Comparison of ENCODE assay signal across 15 mouse cellular contexts in genomic region chr3:79448421-79448820, GRCm38 (mm10).
"Had no signal": no experiment of that assay in that cellular context is flagged by ENCODE, and none has a peak within 500 bp of the region (broad histone marks: within the 10 kb centered on the region; RNA-seq: fewer than 3 reads in every experiment).

No protein-coding gene starts in this region.

- H3K9ac ChIP-seq: kidney, embryonic 15.5 days; limb, embryonic 12.5 days; liver, embryonic 12.5 days; neural tube, embryonic 15.5 days had no signal

- H3K4me3 ChIP-seq: kidney, embryonic 15.5 days; limb, embryonic 12.5 days; liver, embryonic 12.5 days; myocyte; neural tube, embryonic 15.5 days had no signal

- H3K4me1 ChIP-seq: liver, embryonic 12.5 days; neural tube, embryonic 15.5 days had no signal

- H3K27ac ChIP-seq: hindbrain, postnatal 0 days; kidney, embryonic 15.5 days; limb, embryonic 12.5 days; liver, embryonic 12.5 days; neural tube, embryonic 15.5 days had no signal

- ATAC-seq: hindbrain, postnatal 0 days; liver, embryonic 12.5 days had no signal

- H3K27me3 ChIP-seq: kidney, embryonic 15.5 days; limb, embryonic 12.5 days; liver, embryonic 12.5 days; neural tube, embryonic 15.5 days had no signal

- H3K9me3 ChIP-seq: kidney, embryonic 15.5 days; neural tube, embryonic 15.5 days had no signal

- H3K36me3 ChIP-seq: kidney, embryonic 15.5 days; limb, embryonic 12.5 days; liver, embryonic 12.5 days; neural tube, embryonic 15.5 days had no signal

- DNase-seq: kidney, adult 11 months; kidney, postnatal 14 days; layer of hippocampus, adult 9-11 months; layer of hippocampus, postnatal 36 days; midbrain, embryonic 14.5 days; right cerebral cortex, adult 18-20 months; right cerebral cortex, postnatal 25 days; thymus, adult 18-20 months; thymus, postnatal 14 days had no signal

- H3K4me2 ChIP-seq: kidney, embryonic 15.5 days; limb, embryonic 12.5 days; liver, embryonic 12.5 days; neural tube, embryonic 15.5 days had no signal
